Mouse (Mus musculus): ENCODE measurements around the gene Mfn1.

DNA sequence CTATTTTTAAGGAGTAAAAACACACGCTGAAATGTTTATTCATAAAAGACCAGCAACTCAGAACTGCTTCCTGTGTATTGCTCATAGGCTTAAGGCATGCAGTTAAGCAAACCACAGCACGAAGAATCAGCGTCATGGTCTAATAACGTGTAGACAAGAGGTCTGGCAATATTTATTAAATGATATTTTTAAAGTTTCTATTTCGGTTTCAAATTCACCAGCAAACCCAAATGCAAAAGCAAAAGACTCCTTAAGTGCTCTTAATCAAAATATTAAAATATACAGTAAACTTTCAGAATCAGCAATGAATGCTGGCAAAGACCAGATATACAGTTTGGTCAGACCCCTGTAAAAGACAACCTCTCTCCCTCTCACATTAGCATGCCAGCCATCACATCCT, 86.1 kb downstream of the Mfn1 start:
- no peak for TF ChIP-seq CTCF (conservative IDR thresholded peaks at IDR 0.05; ENCODE audit: insufficient read depth, insufficient read length, low read depth, low read length)
- TF ChIP-seq POLR2A (IDR thresholded peaks at IDR 0.05; ENCODE audit: low read depth, low read length), result no peak

All from kidney, adult 2 months (tissue).